Mouse (Mus musculus): ENCODE data around the gene Spaca4. TPM values are rescaled to one million over a fixed set of nuclear protein-coding genes. Genes with fewer than 3 reads are reported as not detected.

Spaca4 gene
- polyA plus RNA-seq, 1 experiment from 2014 or later: not detected

DNA sequence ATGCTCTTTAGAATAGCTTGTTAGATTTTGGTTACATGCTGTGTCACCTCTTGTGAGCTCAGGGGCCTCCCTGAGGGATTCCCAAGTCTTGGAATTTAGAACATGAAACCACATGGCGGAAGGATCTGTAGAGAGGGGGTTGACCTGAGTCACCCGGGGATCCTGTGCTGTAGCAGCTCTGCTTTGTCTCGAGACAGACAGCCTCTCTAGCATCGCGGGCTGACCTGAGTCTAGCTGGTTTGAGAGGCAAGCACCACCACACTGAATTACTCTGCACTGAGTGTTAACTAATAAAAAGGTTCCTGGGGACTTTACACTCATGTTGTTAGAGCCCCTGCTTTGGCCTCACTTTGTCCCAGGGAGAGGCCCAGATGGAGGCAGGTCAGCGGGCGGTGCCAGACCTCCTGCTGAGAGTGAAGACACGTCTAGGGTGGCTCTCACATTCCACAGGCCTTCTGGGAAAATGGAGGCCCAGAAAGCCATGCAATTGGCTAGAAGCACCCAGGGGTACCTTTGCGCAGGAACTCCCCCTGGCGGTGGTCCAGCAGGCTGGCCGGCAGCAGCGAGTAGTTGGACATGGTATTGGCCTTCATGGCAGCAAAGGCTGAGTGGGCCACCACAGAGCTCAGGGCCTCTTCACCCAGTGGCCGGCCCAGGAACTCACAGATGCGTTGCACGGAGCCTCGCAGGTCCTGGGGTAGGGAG is 5.3 kb upstream of the Spaca4 start:
- ChIA-PET POLR2A (no interaction called here), CTCF (interaction anchor here (0.9 kb wide), 1 partner anchor 11 kb away, joined by 3 read pairs; no protein-coding TSS in a partner anchor)
- no peaks in the 10 kb centered on the region for H3K27me3 ChIP-seq
- ATAC-seq: peak; percentile 51
- no peak for DNase-seq (ENCODE audit: low read depth, low spot score)
- in situ Hi-C loops (cut with MboI; ENCODE audit: low pct_unique_long_range_greater_than_20kb): loop anchor here (5.0 kb wide), 1 partner anchor 281 kb away; no protein-coding TSS in a partner anchor
- TF ChIP-seq CTCF (IDR thresholded peaks at IDR 0.05): no peak

DNA sequence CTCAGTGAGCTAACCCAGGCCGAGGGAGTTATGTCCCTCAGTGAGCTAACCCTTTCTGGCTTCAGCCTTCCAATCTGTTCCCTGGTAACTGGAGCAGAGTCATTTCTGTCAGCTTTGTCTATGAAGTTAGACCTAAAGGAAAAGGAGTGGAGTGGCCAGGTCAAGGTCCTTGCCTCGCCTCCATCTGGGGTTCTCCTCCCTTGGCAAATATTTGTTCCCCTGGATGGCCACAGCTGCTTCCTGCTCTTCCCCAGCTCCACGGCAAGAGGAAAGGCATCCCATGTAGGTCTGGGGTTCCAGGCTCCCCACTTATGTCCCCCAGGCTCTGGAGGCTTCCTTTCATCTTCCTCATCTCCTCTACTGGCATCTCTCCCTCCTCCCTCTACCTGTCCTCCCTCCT is 2.0 kb upstream of the Spaca4 start:
- no peak for TF ChIP-seq CTCF (IDR thresholded peaks at IDR 0.05)
- POLR2A ChIA-PET: interaction anchor here (1.9 kb wide), 1 partner anchor 10 kb away, joined by 7 read pairs; the partner anchor contains the start of gene Sphk2
- CTCF ChIA-PET: interaction anchor here (3.0 kb wide), 1 partner anchor 74 kb away, joined by 11 read pairs; no protein-coding TSS in a partner anchor
- DNase-seq (ENCODE audit: low read depth, low spot score) (no peak), ATAC-seq (no peak)
- no peaks in the 10 kb centered on the region for H3K27me3 ChIP-seq
- in situ Hi-C loops (cut with MboI; ENCODE audit: low pct_unique_long_range_greater_than_20kb): no loop called here

DNA sequence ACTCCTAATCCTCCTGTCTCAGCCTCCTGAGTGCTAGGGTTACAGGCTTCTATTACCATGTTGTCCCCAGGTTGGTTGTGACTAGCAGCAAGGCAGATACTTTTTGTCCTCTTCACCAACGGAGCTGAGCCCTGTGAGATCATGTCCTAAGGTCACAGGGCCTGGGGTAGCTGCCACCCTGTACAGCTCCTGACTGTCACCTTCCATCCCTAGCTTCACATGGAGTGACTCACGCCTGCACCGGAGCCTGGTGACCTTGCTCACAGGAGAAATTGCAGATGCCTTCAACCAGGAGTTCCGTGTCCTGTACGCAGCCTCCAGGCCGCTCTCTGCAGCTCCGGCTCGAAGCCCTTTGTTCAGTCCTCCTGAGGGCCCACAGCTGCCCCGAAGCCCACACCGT is 806 bp upstream of the Spaca4 start:
- in situ Hi-C loops (cut with MboI; ENCODE audit: low pct_unique_long_range_greater_than_20kb): no loop called here
- TF ChIP-seq CTCF (IDR thresholded peaks at IDR 0.05): no peak
- H3K27me3 ChIP-seq: no peaks in the 10 kb centered on the region
- ChIA-PET POLR2A (interaction anchor here (1.9 kb wide), 1 partner anchor 9 kb away, joined by 7 read pairs; the partner anchor contains the start of gene Sphk2), CTCF (no interaction called here)
- ATAC-seq (no peak), DNase-seq (ENCODE audit: low read depth, low spot score) (no peak)

DNA sequence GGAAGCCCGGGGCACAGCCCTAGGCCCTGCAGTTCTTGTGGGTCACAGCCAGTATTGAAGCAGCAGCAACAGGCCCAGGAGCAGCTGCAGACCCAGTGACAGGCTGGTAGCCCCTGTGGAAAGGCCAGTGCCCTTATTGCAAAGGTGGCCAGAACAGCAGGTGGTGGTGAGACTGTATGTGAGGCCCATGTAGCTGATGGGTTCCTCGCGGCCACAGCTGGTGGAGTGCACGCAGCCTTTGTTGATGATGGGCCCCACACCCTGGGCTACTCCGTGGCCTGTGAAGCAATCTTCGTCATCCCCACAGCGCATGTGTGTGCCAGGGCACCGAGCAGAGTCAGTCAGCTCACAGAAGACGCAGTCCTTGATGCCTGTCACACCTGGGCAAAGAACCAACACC is 462 bp downstream of the Spaca4 start:
- ATAC-seq (no peak), DNase-seq (ENCODE audit: low read depth, low spot score) (no peak)
- TF ChIP-seq CTCF (IDR thresholded peaks at IDR 0.05): no peak
- POLR2A ChIA-PET: interaction anchor here (0.7 kb wide), 1 partner anchor 86 kb away, joined by 4 read pairs; no protein-coding TSS in a partner anchor
- CTCF ChIA-PET: no interaction called here
- in situ Hi-C loops (cut with MboI; ENCODE audit: low pct_unique_long_range_greater_than_20kb): no loop called here
- no peaks in the 10 kb centered on the region for H3K27me3 ChIP-seq

DNA sequence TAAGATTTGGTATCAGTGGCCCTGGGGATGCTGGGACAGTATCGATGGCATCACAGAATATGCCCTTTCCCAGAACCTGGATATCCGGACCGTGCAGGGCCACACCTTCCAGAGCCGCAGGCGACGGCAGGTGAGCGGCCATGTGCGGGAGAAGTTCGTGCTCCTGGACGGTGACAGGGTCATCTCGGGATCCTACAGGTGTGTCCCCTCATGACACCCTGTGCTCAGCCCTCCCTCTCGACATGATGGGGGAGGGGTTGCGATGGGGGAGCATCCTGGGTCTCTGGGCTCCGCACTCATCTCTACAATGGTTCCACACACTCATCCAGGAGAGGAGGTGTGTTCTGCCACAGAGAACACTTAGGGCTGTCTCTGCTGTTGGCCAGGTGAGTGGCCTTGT is 1.8 kb downstream of the Spaca4 start:
- CTCF ChIA-PET: no interaction called here
- no peak for DNase-seq (ENCODE audit: low read depth, low spot score)
- in situ Hi-C loops (cut with MboI; ENCODE audit: low pct_unique_long_range_greater_than_20kb): loop anchor here (25.0 kb wide), 1 partner anchor 861 kb away; the partner anchor contains the start of genes Pnkp and Ptov1
- POLR2A ChIA-PET: no interaction called here
- no peak for TF ChIP-seq CTCF (IDR thresholded peaks at IDR 0.05)
- H3K27me3 ChIP-seq: no peaks in the 10 kb centered on the region
- ATAC-seq: no peak

DNA sequence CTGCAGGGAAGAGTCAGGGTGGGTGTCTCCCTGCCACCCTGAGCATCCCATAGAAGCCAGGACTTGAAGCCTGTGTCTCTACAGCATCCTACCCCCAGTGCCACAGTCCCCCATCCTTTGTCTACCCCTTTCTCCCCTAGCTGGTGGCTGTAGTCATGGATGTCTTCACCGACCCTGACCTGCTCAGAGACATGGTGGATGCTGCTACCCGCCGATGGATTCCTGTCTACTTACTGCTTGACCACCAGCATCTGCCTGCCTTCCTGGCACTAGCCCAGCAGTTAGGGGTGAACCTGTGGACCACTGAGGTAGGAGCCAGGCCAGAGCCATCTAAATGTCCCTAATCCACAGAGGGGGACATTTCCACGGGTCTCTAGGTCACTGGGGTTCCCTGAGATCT is 2.3 kb downstream of the Spaca4 start:
- CTCF ChIA-PET: interaction anchor here (0.9 kb wide), 1 partner anchor 78 kb away, joined by 3 read pairs; no protein-coding TSS in a partner anchor

DNA sequence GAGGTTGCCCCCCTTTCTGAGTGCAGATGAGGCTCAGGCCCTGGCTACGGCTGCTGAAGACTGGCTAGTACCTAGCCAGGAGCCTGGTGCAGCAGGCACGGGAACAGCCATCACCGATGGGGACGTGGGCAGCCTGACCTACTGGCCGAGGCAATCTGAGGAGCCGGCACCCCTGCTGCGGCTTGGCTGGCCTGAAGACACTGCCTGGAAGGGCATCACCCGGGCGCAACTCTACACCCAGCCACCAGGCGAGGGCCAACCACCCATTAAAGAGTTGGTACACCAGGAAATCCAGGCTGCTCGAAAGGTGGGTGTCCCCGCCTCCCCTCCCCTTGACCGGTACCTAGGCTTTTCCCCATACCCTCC is 3.3 kb downstream of the Spaca4 start:
- ChIA-PET POLR2A (no interaction called here), CTCF (interaction anchor here (0.9 kb wide), 1 partner anchor 79 kb away, joined by 3 read pairs; no protein-coding TSS in a partner anchor)
- in situ Hi-C loops (cut with MboI; ENCODE audit: low pct_unique_long_range_greater_than_20kb): loop anchor here (25.0 kb wide), 1 partner anchor 860 kb away; the partner anchor contains the start of genes Pnkp and Ptov1
- no peaks in the 10 kb centered on the region for H3K27me3 ChIP-seq
- ATAC-seq: no peak
- DNase-seq (ENCODE audit: low read depth, low spot score): no peak
- TF ChIP-seq CTCF (IDR thresholded peaks at IDR 0.05): no peak

More for the DNA sequence above, 2.3 kb downstream of the Spaca4 start:
- no peak for TF ChIP-seq CTCF (IDR thresholded peaks at IDR 0.05)
- POLR2A ChIA-PET: no interaction called here
- DNase-seq (ENCODE audit: low read depth, low spot score) (no peak), ATAC-seq (no peak)
- in situ Hi-C loops (cut with MboI; ENCODE audit: low pct_unique_long_range_greater_than_20kb): loop anchor here (25.0 kb wide), 1 partner anchor 861 kb away; the partner anchor contains the start of genes Pnkp and Ptov1
- H3K27me3 ChIP-seq: no peaks in the 10 kb centered on the region

DNA sequence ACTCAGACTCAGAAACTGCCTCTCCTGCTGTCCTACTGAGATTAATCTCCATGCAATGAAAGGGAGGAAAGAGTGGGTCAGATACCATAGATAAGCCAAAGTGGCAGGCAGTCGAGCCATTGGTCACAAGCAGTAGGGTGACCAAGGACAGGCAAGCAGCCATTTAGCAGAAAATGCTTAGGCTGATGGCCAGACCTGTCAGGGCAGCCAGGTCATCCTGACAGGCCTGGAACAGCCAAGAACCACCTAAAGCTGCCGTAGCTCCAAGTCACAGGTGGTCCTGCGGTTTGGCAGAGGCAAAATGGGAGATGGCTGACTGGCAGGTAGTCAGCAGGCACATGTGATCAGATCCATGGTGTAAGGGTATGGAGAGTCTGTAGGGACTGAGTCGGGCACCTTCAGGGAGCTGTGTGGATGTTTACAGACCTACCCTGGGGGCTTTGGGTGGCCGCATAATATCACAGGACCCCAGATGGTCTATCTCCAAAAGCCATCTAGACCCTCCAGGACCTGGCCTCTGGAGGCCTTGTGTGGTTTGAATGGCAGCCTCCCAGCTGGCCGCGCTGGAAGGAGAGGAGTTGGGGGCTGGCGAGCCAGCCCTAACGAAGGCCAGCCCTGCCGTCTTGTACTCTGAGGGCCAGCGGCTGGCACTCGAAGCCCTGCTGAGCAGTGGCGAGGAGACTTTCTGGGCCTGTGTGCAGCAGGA is 3.8 kb downstream of the Spaca4 start:
- no peaks in the 10 kb centered on the region for H3K27me3 ChIP-seq
- CTCF ChIA-PET: no interaction called here
- TF ChIP-seq CTCF (IDR thresholded peaks at IDR 0.05): no peak
- in situ Hi-C loops (cut with MboI; ENCODE audit: low pct_unique_long_range_greater_than_20kb): loop anchor here (25.0 kb wide), 1 partner anchor 859 kb away; the partner anchor contains the start of genes Pnkp and Ptov1
- ATAC-seq (no peak), DNase-seq (ENCODE audit: low read depth, low spot score) (no peak)
- POLR2A ChIA-PET: no interaction called here

DNA sequence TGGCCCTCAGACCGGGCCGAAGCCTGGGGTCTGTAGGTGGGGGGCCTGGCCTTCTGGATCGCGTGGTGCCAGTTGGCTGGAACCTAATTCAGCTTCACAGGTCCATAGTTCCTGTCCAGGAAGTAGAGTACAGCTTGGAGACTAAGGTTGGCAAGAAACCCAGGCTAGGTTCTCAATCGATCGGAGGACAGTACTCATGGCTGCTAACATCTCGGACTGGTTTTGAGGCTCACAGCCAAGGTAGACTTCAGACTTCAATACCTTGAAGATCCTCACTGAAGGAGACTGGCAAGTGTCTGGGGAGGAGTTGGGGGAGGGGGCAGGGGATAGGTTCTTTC is 4.4 kb downstream of the Spaca4 start:
- CTCF ChIA-PET: no interaction called here
- TF ChIP-seq CTCF (IDR thresholded peaks at IDR 0.05): no peak
- DNase-seq (ENCODE audit: low read depth, low spot score): no peak
- H3K27me3 ChIP-seq: no peaks in the 10 kb centered on the region
- in situ Hi-C loops (cut with MboI; ENCODE audit: low pct_unique_long_range_greater_than_20kb): loop anchor here (25.0 kb wide), 1 partner anchor 859 kb away; the partner anchor contains the start of genes Pnkp and Ptov1
- no peak for ATAC-seq
- POLR2A ChIA-PET: no interaction called here

DNA sequence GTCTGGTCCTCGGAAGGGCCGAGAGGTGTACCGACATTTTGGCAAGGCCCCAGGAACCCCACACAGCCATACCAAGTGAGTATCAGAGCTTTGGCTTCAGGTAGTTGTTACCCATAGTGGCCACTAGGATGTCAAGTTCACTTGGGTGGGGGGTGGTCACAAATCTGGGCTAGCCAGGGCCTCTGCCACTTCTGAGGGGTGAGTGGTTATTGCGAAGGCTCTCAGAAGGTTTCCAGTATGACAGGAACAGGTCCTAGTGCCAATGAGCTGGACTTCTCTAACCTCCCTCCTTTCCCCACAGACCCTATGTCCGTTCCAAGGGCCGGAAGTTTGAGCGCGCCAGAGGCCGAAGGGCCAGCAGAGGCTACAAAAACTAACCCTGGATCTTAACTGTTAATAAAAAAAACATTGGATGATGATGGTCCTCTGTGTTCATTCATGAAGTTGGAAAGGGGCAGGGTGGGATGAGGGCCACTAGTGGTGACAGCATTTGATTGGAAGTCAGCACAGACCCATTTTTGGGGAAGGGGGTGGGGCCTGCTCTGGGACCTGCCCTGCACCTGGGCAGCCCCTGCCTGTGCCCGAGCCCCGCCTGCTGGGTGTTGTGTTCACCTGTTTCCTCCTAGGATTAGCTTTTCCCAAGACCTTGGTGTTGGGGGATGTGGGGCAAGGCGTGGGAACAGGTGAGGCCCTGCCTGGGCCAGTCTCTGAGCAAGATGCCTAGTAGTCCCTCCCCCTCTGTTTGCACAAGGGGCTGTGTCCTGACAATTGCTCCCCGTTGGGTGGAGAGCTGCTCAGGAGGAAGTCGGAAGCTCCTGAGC is 5.0 kb downstream of the Spaca4 start, which contains the start of gene Fam83e:
Fam83e (plus strand) TSS at position 800 of the 821 bp plus-strand sequence.
- in situ Hi-C loops (cut with MboI; ENCODE audit: low pct_unique_long_range_greater_than_20kb): loop anchor here (25.0 kb wide), 1 partner anchor 858 kb away; the partner anchor contains the start of genes Pnkp and Ptov1
- ATAC-seq (no peak), DNase-seq (ENCODE audit: low read depth, low spot score) (no peak)
- no peak for TF ChIP-seq CTCF (IDR thresholded peaks at IDR 0.05)
- ChIA-PET POLR2A (interaction anchor here (4.4 kb wide), 1 partner anchor 12 kb away, joined by 28 read pairs; no protein-coding TSS in a partner anchor), CTCF (interaction anchor here (0.9 to 1.4 kb wide), 2 partner anchors 10 to 19 kb away, joined by 3 to 4 read pairs; no protein-coding TSS in a partner anchor)
- H3K27me3 ChIP-seq: no peaks in the 10 kb centered on the region

All from Patski (cell line).